Mouse (Mus musculus): ENCODE results near the gene Gm11549. TPM values are rescaled to one million over a fixed set of nuclear protein-coding genes. Genes with fewer than 3 reads are reported as not detected.
A peak's percentile ranks its signal among the peaks of the same experiment; 100 is the strongest.

The Gm11549 gene
- polyA plus RNA-seq, 1 experiment: not detected

DNA sequence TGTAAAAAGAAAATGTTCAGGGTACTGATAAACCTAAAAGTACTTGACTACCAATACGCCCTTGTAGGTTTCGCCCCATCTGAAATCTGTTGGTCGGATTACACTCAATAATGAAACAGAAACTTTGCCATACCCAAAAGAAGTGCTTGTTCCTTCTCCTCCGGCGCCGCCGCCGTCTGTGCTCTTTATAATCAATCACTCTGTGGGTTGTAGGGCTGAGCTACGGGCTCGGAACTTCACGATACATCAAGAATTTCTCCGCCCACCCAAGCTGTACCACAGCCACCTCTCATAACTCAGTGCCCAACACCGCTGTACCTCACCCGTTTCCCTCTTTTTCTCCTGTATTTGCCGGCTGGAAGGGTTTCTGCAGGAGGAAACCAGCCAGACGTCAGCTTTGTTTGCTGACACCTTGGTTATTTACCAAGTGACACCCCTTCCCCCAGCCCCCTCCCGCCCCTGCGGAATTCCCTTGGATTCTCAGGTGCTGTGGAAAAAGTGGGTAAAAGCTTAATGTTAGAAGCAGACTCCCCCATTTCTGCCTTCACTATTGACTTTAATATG, 10.4 kb upstream of the Gm11549 start:
- Histone ChIP-seq H3K4me1 (ENCODE audit: control insufficient read depth, insufficient read depth, low read length) (no peaks in the 10 kb centered on the region; the same call in 1 of the 2 replicates), H3K27ac (ENCODE audit: control insufficient read depth, insufficient read depth, low read depth, low read length, poor library complexity) (no peak overlapping the region), H3K4me3 (replicated peaks; ENCODE audit: control insufficient read depth, low read depth, low read length) (peak overlapping the region; percentile 60)
- WGBS: 2% methylated on average over 18 of the region's 18 CpGs
- TF ChIP-seq CTCF (IDR thresholded peaks at IDR 0.05; ENCODE audit: control insufficient read depth, insufficient read depth, low read length) (no peak), POLR2A (IDR thresholded peaks at IDR 0.05; ENCODE audit: borderline replicate concordance, control insufficient read depth, low read depth, low read length) (no peak)

DNA sequence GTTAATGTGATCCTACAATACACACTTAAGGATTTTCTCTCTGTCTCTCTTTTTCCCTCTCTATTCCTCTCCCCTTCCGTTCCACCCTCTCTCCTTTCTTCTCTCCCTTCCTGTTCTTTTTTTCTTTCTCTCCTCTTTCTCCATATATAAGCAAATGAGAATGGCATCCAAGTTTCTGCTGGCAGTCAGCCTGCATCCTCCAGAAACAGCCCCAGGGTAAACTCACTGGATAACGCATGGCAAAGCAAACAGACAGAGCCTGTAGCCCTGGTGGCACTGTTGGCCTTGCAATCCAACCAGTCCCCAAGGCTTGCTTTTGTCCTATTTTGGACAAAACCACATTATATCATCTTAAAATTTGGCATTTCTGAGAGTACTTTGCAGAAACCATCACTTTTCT, 9.6 kb upstream of the Gm11549 start:
- H3K4me1 ChIP-seq (ENCODE audit: control insufficient read depth, insufficient read depth, low read length): no peaks in the 10 kb centered on the region; the same call in 1 of the 2 replicates
- H3K4me3 ChIP-seq (replicated peaks; ENCODE audit: control insufficient read depth, low read depth, low read length): no peak overlapping the region
- WGBS: 85% methylated on average over 2 of the region's 2 CpGs
- no peak for TF ChIP-seq POLR2A (IDR thresholded peaks at IDR 0.05; ENCODE audit: borderline replicate concordance, control insufficient read depth, low read depth, low read length)
- TF ChIP-seq CTCF (IDR thresholded peaks at IDR 0.05; ENCODE audit: control insufficient read depth, insufficient read depth, low read length): no peak
- no peak overlapping the region for H3K27ac ChIP-seq (ENCODE audit: control insufficient read depth, insufficient read depth, low read depth, low read length, poor library complexity)

DNA sequence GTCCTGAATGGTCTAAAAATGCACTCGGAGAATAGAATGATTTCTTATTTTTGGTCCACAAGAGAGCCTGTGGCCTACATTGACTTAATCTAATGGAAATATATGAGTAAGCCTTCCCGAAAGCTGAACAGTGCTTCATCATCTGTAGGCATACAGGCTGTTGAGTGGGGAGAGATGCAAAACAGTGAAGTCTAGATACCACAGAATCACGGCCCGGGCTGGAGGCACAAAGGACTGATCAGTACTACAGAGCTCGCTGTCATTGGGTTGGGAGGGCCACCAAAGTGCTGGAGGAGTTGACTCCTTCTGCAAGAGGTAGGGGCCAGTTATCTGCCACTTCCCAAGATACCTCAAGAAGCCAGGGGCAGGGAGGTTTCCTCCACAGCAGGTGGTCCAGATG, 9.2 kb upstream of the Gm11549 start:
- Histone ChIP-seq H3K4me3 (replicated peaks; ENCODE audit: control insufficient read depth, low read depth, low read length) (no peak overlapping the region), H3K27ac (ENCODE audit: control insufficient read depth, insufficient read depth, low read depth, low read length, poor library complexity) (no peak overlapping the region), H3K4me1 (ENCODE audit: control insufficient read depth, insufficient read depth, low read length) (no peaks in the 10 kb centered on the region; the same call in 1 of the 2 replicates)
- no peak for TF ChIP-seq POLR2A (IDR thresholded peaks at IDR 0.05; ENCODE audit: borderline replicate concordance, control insufficient read depth, low read depth, low read length)
- TF ChIP-seq CTCF (IDR thresholded peaks at IDR 0.05; ENCODE audit: control insufficient read depth, insufficient read depth, low read length): no peak
- WGBS: 84% methylated on average over 5 of the region's 5 CpGs

DNA sequence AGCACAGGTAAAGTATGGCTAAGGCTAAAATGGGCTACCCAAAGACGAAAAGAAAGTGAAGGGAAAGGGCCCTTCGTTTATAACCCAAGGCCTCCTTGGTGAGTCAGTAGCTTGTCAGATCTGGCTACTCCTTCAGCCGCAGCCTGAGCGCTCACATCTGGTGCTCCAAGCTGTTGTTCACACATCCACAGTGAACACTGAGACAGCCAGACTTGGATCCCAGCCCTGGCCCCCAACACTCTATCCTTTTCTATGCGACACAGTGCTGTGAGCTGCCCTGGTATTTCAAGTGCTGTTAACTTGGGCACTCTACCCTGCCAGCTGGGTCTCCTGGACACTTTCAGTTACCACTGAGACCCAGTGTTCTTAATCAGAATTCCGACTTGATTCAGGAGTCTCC, 8.7 kb upstream of the Gm11549 start:
- no peak for TF ChIP-seq CTCF (IDR thresholded peaks at IDR 0.05; ENCODE audit: control insufficient read depth, insufficient read depth, low read length)
- H3K4me3 ChIP-seq (replicated peaks; ENCODE audit: control insufficient read depth, low read depth, low read length): no peak overlapping the region
- 86% methylated on average over 6 of the region's 6 CpGs for WGBS
- H3K4me1 ChIP-seq (ENCODE audit: control insufficient read depth, insufficient read depth, low read length): no peaks in the 10 kb centered on the region; the same call in 1 of the 2 replicates
- H3K27ac ChIP-seq (ENCODE audit: control insufficient read depth, insufficient read depth, low read depth, low read length, poor library complexity): no peak overlapping the region

DNA sequence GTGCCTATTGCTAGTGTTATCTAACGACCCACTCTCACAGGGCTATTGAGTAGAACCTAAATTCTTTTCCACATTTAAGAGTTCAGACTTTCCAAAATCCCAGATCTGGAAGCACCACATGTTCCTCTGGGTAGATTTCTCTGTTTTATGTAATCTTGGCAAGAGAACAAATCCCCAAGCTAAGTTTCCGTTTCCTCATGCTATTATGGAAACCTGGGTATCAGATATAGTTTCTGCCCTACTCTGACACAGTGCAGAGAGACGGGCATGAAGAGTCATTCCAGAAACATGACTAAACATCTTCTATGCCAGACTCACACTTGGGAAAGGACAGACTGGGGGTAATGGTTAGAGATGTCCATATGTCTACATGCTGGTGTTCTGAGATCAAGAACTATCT, 2.9 kb upstream of the Gm11549 start:
- Histone ChIP-seq H3K4me1 (ENCODE audit: control insufficient read depth, insufficient read depth, low read length) (no peaks in the 10 kb centered on the region), H3K4me3 (replicated peaks; ENCODE audit: control insufficient read depth, low read depth, low read length) (no peak overlapping the region), H3K27ac (ENCODE audit: control insufficient read depth, insufficient read depth, low read depth, low read length, poor library complexity) (no peak overlapping the region)
- TF ChIP-seq POLR2A (IDR thresholded peaks at IDR 0.05; ENCODE audit: borderline replicate concordance, control insufficient read depth, low read depth, low read length) (no peak), CTCF (IDR thresholded peaks at IDR 0.05; ENCODE audit: control insufficient read depth, insufficient read depth, low read length) (no peak)
- 62% methylated on average over 3 of the region's 3 CpGs for WGBS

DNA sequence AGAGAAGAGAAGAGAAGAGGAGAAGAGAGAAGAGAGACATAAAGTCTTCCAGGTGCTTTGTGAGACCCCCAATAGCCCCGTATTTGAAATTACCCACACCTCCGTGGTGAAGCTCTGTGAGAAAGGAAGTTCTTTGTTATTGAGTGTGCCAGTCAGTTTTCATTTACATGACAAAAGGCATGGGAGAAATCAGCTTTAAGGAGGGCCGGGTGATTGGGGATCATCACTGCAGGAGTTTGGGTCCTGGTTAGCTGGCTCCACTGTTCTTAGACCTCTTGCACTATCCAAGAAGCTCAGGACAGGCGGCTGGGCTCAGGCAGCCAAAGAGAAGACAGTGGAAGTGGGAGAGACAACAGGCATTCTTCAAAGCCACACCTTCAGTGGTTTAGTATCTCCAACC, 524 bp upstream of the Gm11549 start:
- no peak overlapping the region for H3K4me3 ChIP-seq (replicated peaks; ENCODE audit: control insufficient read depth, low read depth, low read length)
- H3K27ac ChIP-seq (ENCODE audit: control insufficient read depth, insufficient read depth, low read depth, low read length, poor library complexity): no peak overlapping the region
- WGBS: 30% methylated on average over 4 of the region's 4 CpGs
- TF ChIP-seq POLR2A (IDR thresholded peaks at IDR 0.05; ENCODE audit: borderline replicate concordance, control insufficient read depth, low read depth, low read length): no peak
- TF ChIP-seq CTCF (IDR thresholded peaks at IDR 0.05; ENCODE audit: control insufficient read depth, insufficient read depth, low read length): no peak
- H3K4me1 ChIP-seq (ENCODE audit: control insufficient read depth, insufficient read depth, low read length): no peaks in the 10 kb centered on the region

DNA sequence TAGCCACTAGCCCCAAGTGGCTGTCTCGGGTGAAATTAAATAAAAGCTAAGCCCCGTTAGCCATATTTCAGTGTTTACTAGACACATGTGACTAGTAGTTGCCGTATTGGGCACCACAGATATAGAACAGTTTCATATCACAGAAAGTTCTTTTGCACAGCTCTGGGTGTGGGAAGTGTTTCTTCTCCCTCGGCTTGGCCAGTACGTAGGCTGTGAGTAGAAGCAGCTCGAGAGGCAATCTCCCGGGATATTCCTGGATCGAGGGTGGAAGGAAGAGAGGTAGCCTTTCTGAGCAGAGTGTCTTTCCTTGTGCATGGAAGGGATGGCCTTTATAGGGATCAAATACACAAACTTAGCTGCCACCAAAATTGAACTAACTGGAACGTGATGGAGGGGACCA, 5.4 kb downstream of the Gm11549 start:
- Histone ChIP-seq H3K27ac (ENCODE audit: control insufficient read depth, insufficient read depth, low read depth, low read length, poor library complexity) (no peak overlapping the region), H3K4me3 (replicated peaks; ENCODE audit: control insufficient read depth, low read depth, low read length) (no peak overlapping the region), H3K4me1 (ENCODE audit: control insufficient read depth, insufficient read depth, low read length) (no peaks in the 10 kb centered on the region)
- 86% methylated on average over 9 of the region's 9 CpGs for WGBS
- TF ChIP-seq POLR2A (IDR thresholded peaks at IDR 0.05; ENCODE audit: borderline replicate concordance, control insufficient read depth, low read depth, low read length): no peak
- no peak for TF ChIP-seq CTCF (IDR thresholded peaks at IDR 0.05; ENCODE audit: control insufficient read depth, insufficient read depth, low read length)

DNA sequence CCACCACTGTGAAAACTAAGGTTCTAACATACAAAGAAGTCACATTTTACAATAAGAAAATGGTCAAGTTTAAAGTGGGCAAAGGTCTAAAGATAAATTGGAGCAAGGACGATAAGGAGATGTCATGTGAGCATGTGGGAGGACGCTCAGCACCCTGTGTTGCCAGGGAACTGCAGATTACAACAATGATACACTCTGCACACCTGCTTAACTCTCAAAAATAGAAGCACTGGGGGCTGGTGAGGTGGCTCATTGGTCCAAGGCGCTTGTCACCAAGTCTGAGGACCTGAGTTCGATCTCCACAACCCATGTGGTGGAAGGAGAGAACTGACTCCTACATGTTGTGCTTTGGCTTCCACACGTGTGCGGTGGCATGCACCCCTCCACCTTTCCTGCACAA, 10.1 kb downstream of the Gm11549 start:
- Histone ChIP-seq H3K4me1 (ENCODE audit: control insufficient read depth, insufficient read depth, low read length) (no peaks in the 10 kb centered on the region), H3K27ac (ENCODE audit: control insufficient read depth, insufficient read depth, low read depth, low read length, poor library complexity) (no peak overlapping the region), H3K4me3 (replicated peaks; ENCODE audit: control insufficient read depth, low read depth, low read length) (no peak overlapping the region)
- no peak for TF ChIP-seq POLR2A (IDR thresholded peaks at IDR 0.05; ENCODE audit: borderline replicate concordance, control insufficient read depth, low read depth, low read length)
- no peak for TF ChIP-seq CTCF (IDR thresholded peaks at IDR 0.05; ENCODE audit: control insufficient read depth, insufficient read depth, low read length)
- 78% methylated on average over 6 of the region's 6 CpGs for WGBS

Measured in bone marrow, adult 2 months (tissue).